Mouse (Mus musculus): ENCODE measurements around the gene Gm10197.

Gm10197 gene

GRCm38 (mm10) chr19:53393646-53394045 lies 22.1 kb upstream of the Gm10197 start:
- no peak for DNase-seq

- no peak for DNase-seq
Measured at GRCm38 (mm10) chr19:53392781-53393343, 21.3 kb upstream of the Gm10197 start.

- DNase-seq = no peak
Measured at GRCm38 (mm10) chr19:53391787-53392186, 20.2 kb upstream of the Gm10197 start.

- no peak for DNase-seq
Measured at GRCm38 (mm10) chr19:53391386-53391785, 19.8 kb upstream of the Gm10197 start.

- DNase-seq = peak; percentile 100
Measured at GRCm38 (mm10) chr19:53390495-53391007, 19.0 kb upstream of the Gm10197 start, which contains the start of gene Smndc1. Smndc1 (minus strand) TSS chr19:53390578.

- DNase-seq = no peak
Measured at GRCm38 (mm10) chr19:53389851-53390431, 18.4 kb upstream of the Gm10197 start.

GRCm38 (mm10) chr19:53389417-53389816 lies 17.9 kb upstream of the Gm10197 start:
- DNase-seq = no peak

GRCm38 (mm10) chr19:53383336-53383735 lies 11.8 kb upstream of the Gm10197 start:
- no peak for DNase-seq

- DNase-seq = no peak
Measured at GRCm38 (mm10) chr19:53378421-53378820, 6.9 kb upstream of the Gm10197 start.

- no peak for DNase-seq
Measured at GRCm38 (mm10) chr19:53377652-53378051, 6.1 kb upstream of the Gm10197 start.

- no peak for DNase-seq
Measured at GRCm38 (mm10) chr19:53375816-53376215, 4.2 kb upstream of the Gm10197 start.

- no peak for DNase-seq
Measured at GRCm38 (mm10) chr19:53375299-53375698, 3.7 kb upstream of the Gm10197 start.

- DNase-seq = no peak
Measured at GRCm38 (mm10) chr19:53373570-53373969, 2.0 kb upstream of the Gm10197 start.

- no peak for DNase-seq
Measured at GRCm38 (mm10) chr19:53370233-53370632, 1.3 kb downstream of the Gm10197 start.

GRCm38 (mm10) chr19:53369469-53370043 lies 2.0 kb downstream of the Gm10197 start:
- DNase-seq = peak; percentile 86 to 94

- no peak for DNase-seq
Measured at GRCm38 (mm10) chr19:53366881-53367280, 4.7 kb downstream of the Gm10197 start.

- no peak for DNase-seq
Measured at GRCm38 (mm10) chr19:53366057-53366775, 5.3 kb downstream of the Gm10197 start.

- peak; percentile 84 to 92 for DNase-seq
Measured at GRCm38 (mm10) chr19:53364963-53365362, 6.6 kb downstream of the Gm10197 start.

GRCm38 (mm10) chr19:53364551-53364950 lies 7.0 kb downstream of the Gm10197 start:
- DNase-seq = no peak

GRCm38 (mm10) chr19:53362967-53363366 lies 8.6 kb downstream of the Gm10197 start:
- peak; percentile 44 to 60 for DNase-seq

- peak; percentile 52 to 68 for DNase-seq
Measured at GRCm38 (mm10) chr19:53360265-53360958, 11.2 kb downstream of the Gm10197 start.

- peak; percentile 81 to 82 for DNase-seq
Measured at GRCm38 (mm10) chr19:53359160-53360033, 12.2 kb downstream of the Gm10197 start.
